Mouse (Mus musculus): ENCODE results near the gene Cdan1. TPM values are rescaled to one million over a fixed set of nuclear protein-coding genes. Genes with fewer than 3 reads are reported as not detected.

Cdan1 gene
- 10 to 100 TPM; 23.7 to 25.4 TPM for total RNA-seq (2021)

- DNase-seq = peak; percentile 27 to 44
Observed at GRCm38 (mm10) chr2:120849449-120850423, at the start of gene Cdan1. Cdan1 (minus strand) TSS chr2:120850128.

DNA sequence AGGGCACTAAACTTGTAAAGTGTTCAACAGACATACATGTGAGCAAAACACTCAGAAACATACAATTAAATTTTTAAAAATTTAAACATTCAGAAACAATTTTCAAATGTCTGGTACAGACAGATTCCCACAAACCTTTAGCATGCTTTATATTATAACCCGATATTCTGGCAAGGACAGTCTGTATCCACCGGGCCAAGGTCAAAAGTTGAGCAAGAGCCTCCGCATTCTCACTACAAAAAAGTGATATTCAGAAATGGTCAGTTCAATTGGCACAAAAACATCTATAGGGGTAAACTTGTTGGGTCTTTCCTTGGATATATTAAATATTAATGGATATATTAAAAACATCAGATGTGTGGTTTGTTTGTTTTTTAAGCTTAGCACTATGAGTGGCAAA is 46.4 kb upstream of the Cdan1 start:
- no peak for DNase-seq

DNA sequence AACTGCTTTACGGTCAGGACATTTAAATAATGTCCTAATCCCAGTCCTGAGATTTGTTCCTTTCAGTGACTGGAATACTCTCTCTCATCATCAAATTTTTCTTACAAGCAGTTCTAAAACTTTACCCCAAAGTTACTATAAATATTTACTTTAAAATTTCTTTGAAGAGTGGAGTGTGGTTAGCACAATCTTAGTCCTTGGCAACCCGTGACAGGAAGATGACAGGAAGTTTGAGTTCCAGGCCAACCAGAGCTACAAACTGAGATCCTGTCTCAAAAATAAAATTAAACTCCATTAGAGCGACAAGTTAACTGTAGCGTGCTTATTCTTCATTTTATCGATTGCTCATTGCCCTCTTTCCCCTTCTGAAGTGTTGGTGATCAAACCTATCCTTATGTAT is 37.7 kb upstream of the Cdan1 start:
- no peak for DNase-seq

DNA sequence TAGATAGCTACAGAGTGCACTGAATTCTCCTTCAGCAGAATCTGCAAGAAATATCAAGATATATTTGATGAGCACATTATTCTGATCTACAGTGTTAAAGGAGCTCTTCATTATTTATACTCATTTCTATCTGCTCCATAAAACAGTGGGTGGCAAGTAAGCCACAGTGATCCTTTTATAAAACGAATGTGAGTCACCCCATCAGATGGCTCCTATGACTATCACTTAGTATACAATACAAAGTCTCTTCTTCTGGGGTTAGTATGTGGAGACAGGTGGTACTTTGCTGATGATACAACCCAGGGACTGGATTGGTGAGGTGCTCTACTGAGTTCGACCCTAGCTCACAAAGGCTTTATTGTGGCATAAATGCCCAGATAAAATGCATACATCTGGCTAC is 23.3 kb upstream of the Cdan1 start:
- DNase-seq = no peak

GRCm38 (mm10) chr2:120871447-120872336 is 21.8 kb upstream of the Cdan1 start:
- DNase-seq = peak; percentile 11 to 14

DNA sequence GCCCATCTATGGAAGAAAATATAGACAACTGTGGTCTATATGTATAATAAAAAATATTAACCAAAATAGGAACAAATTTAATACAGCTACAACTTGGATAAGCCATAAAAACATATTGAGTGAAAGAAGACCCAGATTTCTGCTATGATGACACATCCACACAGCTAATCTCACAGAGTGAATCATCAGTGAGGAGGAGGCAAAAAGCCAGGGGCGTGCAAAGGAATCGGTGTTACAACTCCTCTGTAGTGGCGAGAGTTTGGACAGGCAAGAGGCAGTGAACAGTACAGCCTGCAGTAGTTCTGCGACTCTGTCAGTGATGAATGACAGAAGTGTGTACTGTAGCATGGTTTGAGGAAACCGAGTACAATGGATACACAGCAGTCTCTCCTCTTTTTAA is 17.4 kb upstream of the Cdan1 start:
- DNase-seq = peak; percentile 23 to 27

DNA sequence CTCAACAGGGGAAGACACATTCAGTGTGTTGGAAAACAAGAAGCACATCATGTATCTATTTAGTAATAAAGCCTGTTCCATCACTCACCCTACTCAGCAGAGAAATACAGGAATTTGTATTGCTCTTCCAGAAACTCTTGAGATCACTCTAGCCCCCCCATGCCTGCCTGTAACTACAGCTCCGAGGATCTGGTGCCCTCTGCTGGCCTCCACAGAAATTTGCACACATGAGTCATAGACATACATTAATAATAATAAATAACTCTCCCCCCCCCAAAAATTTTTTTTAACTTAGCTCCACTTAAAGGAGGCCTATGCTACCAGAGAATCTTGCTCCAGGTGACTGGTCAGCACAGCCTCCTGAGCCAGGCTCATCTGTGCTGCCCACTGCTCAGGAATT is 16.6 kb upstream of the Cdan1 start:
- peak in 1 of 2 experiments; percentile 16 for DNase-seq

GRCm38 (mm10) chr2:120863389-120863788 is 13.5 kb upstream of the Cdan1 start:
- no peak for DNase-seq

DNA sequence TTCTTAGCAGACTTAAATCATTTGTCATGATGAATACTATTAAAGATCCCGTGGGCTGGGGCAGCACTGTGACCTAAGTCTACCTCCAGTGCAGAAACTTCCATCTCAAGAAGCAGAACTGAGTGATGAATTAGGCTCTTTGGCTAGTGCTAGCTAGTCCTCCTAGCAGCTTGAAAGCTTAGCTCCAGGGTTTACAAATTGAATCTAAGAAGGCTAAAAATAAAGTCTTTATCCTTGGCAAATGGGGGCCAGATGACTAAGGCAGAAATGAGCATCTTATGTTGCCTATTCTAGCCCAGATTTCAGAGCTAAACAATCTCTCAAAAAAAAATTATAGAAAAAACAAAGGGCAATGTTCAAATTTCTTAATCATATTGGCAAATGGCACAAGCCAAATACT is 10.8 kb upstream of the Cdan1 start:
- no peak for DNase-seq

DNA sequence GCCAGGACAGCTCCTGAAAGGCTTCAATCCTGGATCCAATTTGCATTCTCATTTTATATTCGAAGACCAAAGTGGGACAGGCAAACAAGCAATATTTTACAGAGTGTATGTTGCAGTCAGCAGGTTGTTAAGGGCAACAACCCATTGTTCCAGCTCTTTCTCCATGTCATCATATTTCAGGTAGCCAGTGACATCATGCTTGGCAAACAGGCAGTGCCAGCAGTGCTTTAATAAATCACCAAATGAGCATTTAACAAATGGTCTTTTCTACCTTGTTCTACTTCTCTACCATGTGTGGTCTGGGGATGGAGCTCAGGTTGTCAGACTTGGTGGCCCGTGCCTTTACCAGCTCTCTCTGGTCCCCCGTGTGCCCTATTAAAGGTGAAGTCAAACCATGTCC is 8.2 kb upstream of the Cdan1 start:
- DNase-seq = no peak

GRCm38 (mm10) chr2:120853151-120853550 is 3.2 kb upstream of the Cdan1 start:
- DNase-seq = no peak

DNA sequence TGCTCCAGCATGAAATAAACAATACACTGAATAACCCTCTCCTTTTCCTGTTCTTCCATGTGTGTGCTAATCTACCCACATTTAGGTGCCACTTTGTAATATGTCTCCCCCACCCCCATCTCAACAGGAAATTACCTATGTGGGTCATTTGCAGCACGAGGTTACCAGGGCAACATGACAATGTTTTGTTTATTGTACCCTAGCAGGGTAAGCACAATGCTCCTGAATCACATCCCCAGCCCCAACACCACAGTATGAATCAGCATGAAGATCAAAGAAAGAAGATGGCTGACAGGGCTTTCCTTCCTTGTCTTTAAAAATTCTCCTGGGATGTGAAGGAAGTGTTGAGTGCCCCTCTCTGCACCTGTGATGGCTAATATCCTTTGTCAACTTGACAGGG is 2.7 kb upstream of the Cdan1 start:
- no peak for DNase-seq

DNA sequence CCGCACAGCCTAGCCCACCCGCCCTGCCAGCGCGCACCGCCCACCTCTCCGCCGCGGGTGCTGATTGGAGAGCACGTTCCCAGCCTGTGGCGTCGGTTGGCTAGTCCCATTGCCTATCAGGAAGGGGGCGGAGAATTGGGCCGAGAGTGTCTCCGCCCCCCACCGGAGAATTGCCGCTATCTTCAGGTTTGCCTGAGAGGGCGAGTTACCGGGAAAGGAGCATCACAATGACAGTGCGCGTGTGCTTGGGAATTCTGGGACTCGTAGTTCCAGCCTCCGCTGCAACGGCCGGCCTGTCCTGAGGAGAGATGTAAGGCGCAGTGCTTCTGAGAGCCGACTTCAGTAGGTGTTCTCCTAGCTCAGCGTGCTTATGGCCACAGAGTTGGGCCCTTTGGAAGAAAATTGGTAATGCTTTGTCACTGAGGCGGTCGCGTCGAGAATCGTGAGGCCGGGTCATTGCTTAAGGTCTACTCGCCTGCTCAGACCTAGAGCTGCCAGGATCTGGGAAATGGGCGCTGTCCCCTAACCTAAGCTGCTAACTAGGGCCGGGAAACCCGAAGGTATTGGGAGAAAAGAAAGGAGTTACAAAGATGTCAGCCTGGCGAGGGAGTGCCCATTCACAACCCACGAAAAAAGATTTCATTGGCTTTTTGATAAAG is 625 bp upstream of the Cdan1 start, which contains the start of gene Ttbk2:
Ttbk2 (minus strand) TSS at position 181 of the 659 bp plus-strand sequence.
- peak; percentile 98 to 99 for DNase-seq

- no peak for DNase-seq
Observed at GRCm38 (mm10) chr2:120845280-120845679, 4.6 kb downstream of the Cdan1 start.

DNA sequence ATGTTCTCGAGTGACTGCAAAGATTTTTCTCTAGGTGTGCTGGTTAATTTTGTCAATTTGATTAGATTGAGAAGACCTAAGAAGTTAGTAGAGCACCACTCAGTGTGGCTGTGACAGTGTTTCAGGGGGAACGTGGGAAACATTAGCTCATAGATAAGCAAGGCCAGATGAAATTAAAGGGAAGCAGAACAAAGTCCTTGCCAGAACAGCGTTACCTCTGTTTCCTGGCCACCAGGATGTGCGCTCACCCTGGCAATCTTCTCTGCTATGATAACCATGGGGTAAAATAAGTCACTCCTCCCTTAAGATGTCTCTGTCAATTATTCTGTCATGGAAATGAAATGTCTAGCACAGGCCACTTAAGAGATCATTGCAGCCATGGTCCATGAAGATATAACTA is 5.9 kb downstream of the Cdan1 start:
- no peak for DNase-seq

DNA sequence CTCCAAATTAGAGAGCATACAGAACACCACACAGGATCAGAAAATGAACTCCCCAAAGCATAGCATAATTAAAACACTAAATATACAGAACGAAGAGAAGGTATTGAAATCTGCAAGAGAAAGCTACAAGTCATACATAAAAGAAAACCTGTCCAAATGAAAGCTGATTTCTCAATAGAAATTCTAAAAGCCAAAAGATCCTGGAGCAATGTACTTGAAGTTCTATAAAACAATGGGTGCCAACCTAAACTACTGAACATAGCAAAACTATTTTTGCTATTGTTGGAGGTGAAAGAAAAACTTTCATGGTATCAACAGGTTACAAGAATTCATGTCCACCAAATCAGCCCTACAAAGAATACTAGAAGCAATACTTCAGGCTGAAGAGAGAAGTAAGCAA is 8.7 kb downstream of the Cdan1 start:
- no peak for DNase-seq

GRCm38 (mm10) chr2:120835167-120835566 is 14.8 kb downstream of the Cdan1 start:
- no peak for DNase-seq

- DNase-seq = no peak
Observed at GRCm38 (mm10) chr2:120826936-120827638, 22.8 kb downstream of the Cdan1 start.

DNA sequence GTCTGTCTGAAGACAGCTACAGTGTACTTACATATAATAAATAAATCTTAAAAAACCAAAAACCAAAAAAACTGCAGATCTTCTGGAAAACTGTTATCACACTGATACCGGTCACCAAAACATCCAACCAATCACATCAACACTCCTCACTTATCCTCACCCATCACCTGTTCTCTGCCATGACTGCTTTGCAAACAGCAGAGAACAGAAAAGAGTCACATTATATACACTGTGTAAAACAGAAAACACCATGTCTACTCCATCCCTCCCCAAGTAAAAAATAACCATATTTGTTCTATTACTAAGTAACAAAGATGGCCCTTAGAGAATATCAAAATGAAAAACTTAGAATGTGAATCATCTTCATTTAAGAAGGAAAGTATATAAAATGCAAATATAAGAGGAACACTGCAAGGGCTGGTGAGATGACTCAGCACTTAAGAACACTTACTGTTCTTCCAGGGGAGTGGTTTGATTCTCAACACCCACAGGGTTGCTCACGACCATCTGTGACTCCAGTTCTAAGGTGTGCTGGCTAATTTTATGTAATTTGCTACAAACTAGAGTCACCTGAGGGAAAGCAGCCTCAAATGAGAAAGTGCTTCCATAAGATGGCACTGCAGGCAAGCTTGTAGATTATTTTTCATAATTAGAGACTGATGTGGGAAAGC is 79.5 kb downstream of the Cdan1 start:
- no peak for DNase-seq

DNA sequence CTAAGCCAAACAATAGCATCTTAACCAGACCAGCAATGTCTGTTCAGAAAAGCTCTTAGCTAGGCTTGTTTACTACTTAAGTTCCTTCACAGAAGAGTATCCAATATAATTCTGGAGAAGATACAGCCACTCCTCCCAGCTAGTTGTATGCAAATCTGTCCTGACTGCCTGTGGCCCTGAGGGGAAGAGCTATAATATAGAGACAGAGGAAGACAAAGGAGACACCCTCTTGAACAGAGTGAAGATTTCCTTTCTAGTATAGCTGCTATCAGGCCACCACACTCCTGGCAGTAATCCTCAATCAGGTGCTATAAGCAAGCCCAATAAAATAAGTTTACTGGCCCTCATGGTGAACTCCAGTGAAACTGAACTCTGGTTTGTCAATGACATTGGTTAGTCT is 88.0 kb downstream of the Cdan1 start:
- DNase-seq = no peak

GRCm38 (mm10) chr2:120748041-120748440 is 101.9 kb downstream of the Cdan1 start:
- no peak for DNase-seq

All from layer of hippocampus, postnatal 36 days (tissue).